Mouse (Mus musculus) left cerebral cortex, adult 2 months (tissue): ENCODE measurements at regions not wholly inside any gene's neighbourhood (a gene's known extent, or its start where the extent isn't known, plus 50 kb on each side); places are given as distances from the start of the nearest gene placed in this dataset.

Experiments
- DNase-seq, 2 experiments: peaks; one replicate each; pipeline ENCODE4 v3.0.0; 2021 to 2022; ENCODE audit warnings: low spot score in 2 of 2, mixed read lengths in 1 of 2; ENCODE audit errors: extremely low spot score in 1 of 2
- H3K27ac ChIP-seq: fragments of 200-600 bp; 2 replicates; pipeline ENCODE4 v1.8.1; 2022
- H3K4me3 ChIP-seq: fragments of 200-600 bp; 2 replicates; pipeline ENCODE4 v1.8.1; 2022
- CTCF ChIP-seq: fragments of 200-600 bp; IDR thresholded peaks from 2 replicates; pipeline ENCODE4 v1.8.1; 2022; ENCODE audit warnings: antibody characterized with exemption, mild to moderate bottlenecking, moderate library complexity
- intact Hi-C: fragments of 180-260 bp; cut with DNase I; formaldehyde crosslinking; loops from one replicate; pipeline ENCODE4 v1.15.1; 2025

GRCm38 (mm10) chr10:12180965-12181364 lies 688.2 kb downstream of the Utrn start:
- Histone ChIP-seq H3K4me3 (no peak overlapping the region), H3K27ac (no peak overlapping the region)
- TF ChIP-seq CTCF = no peak
- DNase-seq = no peak
- intact Hi-C loops = no loop called here

DNA sequence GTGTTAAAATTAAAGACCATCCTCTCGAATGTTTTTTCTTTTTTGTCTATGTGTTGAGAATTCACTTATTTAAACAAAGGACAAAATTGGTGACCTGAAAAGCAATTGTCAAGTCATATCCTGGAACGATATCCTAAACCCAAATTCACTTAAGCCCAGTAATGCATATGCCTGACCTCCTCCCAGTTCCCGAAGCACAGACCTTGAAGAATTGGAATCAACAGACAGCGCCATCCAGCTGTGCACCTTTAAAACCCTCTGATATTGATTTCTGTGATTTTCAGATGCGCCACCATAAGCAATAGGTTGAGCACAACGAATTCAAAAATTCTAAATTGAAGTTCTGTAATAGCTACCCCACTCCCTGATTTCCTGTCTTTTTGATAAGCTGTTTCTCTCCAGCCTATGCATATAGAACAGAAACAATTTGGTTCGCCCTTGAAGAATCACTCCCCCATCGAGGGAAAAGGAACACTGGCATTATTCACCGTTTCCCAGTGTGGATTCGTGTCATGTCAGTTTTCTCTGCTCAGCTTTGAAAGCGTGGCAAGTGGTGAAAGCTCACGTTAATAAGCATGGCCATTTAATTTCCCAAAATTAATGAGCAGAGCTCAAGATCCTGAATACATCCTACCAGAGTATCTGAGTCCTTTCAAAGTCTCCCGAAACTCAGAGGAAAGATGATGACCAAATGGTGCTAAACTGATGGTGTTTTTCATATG lies 682.1 kb downstream of the Utrn start:
- H3K4me3 ChIP-seq = no peak overlapping the region
- DNase-seq = no peak
- no peak overlapping the region for H3K27ac ChIP-seq
- TF ChIP-seq CTCF = no peak
- intact Hi-C loops = no loop called here

- DNase-seq = no peak
- intact Hi-C loops = no loop called here
- no peak overlapping the region for H3K4me3 ChIP-seq
- no peak for TF ChIP-seq CTCF
- H3K27ac ChIP-seq = no peak overlapping the region
Observed at GRCm38 (mm10) chr10:12187669-12188342, 681.4 kb downstream of the Utrn start.

DNA sequence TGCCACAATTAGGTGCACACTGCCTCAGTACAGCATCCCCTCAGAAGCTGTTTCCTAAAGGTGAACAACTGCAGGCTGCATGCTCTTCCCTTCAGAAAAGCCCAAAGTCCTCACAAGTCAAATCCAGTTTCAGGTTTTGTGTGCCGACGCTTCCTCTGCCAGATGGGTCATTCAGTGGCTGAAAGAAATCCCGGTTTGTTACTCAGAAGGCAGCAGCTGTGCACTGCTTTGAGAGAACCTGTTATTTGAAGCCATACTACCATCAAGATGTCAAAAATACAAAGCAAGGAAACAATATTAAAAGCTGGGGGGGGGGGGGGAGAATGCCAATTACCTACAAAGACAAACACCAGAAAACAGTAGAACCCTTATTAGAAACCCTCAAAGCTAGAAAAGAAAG lies 678.7 kb downstream of the Utrn start:
- DNase-seq = no peak
- no peak for TF ChIP-seq CTCF
- Histone ChIP-seq H3K27ac (no peak overlapping the region), H3K4me3 (no peak overlapping the region)
- intact Hi-C loops = no loop called here

DNA sequence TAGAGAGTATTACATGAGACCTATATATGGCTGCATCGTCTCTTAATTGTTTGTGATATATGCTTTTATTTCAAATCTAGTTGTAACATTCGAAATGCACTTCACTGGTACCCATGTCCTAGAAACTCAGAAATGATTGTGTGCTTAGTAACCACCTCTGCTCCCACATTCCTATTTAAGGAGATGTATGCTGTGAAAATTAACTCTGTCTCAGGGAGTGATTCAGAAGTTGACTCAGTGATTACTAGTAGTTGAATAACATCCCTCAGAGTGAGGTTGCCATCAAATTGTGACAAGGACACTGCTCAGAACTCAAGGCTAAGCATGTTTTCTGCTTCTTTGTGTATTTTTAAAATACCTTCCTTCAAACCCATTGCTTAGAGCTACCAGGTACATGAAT lies 661.9 kb downstream of the Utrn start:
- intact Hi-C loops = loop anchor here (5.0 kb wide), 2 partner anchors 190 to 755 kb away; no protein-coding TSS in a partner anchor
- no peak for TF ChIP-seq CTCF
- Histone ChIP-seq H3K27ac (no peak overlapping the region), H3K4me3 (no peak overlapping the region)
- DNase-seq = no peak

- no peak for DNase-seq
- H3K4me3 ChIP-seq = no peak overlapping the region
- H3K27ac ChIP-seq = no peak overlapping the region
- TF ChIP-seq CTCF = no peak
- intact Hi-C loops = no loop called here
Observed at GRCm38 (mm10) chr10:12210181-12210580, 659.0 kb downstream of the Utrn start.

DNA sequence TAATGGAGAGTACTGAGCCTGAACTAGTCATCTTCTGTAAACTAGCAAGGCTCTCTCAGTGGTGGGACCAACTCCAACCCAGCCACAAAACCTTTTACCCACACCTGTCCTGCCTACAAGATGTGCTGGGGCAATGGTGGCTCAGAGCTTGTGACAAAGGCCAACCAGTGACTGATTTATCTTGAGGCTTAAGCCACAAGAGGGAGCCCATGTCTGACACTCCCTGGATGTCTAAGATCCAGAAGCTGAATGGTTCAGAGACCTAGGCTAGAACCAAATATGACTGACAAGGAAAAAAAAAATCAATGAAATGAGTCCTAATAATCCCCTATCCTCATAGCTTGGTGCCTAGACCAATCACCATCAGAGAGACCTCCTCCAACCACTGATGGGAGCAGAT lies 650.3 kb downstream of the Utrn start:
- Histone ChIP-seq H3K27ac (no peak overlapping the region), H3K4me3 (no peak overlapping the region)
- peak; percentile 42 for TF ChIP-seq CTCF
- DNase-seq = no peak
- intact Hi-C loops = loop anchor here (1.0 kb wide), 1 partner anchor 393 kb away; no protein-coding TSS in a partner anchor

- DNase-seq = no peak
- TF ChIP-seq CTCF = no peak
- H3K27ac ChIP-seq = no peak overlapping the region
- intact Hi-C loops = no loop called here
- no peak overlapping the region for H3K4me3 ChIP-seq
Observed at GRCm38 (mm10) chr10:12234141-12234540, 635.0 kb downstream of the Utrn start.

GRCm38 (mm10) chr10:12248853-12249252 lies 620.3 kb downstream of the Utrn start:
- no peak for TF ChIP-seq CTCF
- intact Hi-C loops = no loop called here
- peak in 1 of 2 experiments; percentile 15 for DNase-seq

DNA sequence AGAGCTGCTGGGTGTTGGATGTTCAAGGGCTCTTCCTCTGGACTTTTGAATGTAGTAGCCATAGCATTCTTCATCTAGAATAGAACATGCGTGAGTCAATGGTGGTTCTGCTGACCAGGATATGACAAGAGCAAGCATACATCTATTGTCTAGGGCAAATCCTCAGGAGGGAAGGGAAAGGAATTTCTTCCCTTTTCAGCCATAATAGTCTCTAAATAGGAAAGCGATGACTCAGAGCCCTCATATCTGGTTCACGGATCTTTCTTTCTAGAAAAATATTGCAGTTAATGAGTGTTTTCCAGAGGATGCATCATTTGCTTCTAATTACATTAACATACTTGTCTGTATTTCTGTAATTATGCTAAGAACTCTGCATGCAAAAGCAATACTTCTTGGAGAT lies 615.9 kb downstream of the Utrn start:
- intact Hi-C loops = no loop called here
- TF ChIP-seq CTCF = no peak
- DNase-seq = no peak
- no peak overlapping the region for H3K4me3 ChIP-seq
- no peak overlapping the region for H3K27ac ChIP-seq

More at GRCm38 (mm10) chr10:12248853-12249252, 620.3 kb downstream of the Utrn start:
- Histone ChIP-seq H3K27ac (no peak overlapping the region), H3K4me3 (no peak overlapping the region)

DNA sequence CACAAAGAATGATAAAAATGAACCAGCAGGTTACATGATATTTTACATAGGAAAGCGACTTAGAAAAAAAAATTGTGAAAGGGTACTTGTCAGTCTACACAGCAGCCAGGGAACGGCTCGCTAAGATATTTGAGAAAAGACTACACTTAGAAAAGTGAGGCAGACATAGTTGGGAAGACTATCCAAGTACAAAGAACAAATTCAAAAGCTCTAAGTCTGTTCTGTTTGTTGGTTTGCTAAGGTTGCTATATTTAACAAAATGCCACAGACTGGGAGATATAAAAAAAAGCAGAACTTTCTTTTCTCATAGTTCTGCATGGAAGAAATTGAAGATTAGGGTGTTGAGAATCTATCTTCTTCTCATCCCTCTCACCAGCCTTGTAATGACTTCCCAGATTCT lies 583.5 kb downstream of the Utrn start:
- intact Hi-C loops = no loop called here
- no peak overlapping the region for H3K27ac ChIP-seq
- TF ChIP-seq CTCF = no peak
- DNase-seq = no peak
- H3K4me3 ChIP-seq = no peak overlapping the region

DNA sequence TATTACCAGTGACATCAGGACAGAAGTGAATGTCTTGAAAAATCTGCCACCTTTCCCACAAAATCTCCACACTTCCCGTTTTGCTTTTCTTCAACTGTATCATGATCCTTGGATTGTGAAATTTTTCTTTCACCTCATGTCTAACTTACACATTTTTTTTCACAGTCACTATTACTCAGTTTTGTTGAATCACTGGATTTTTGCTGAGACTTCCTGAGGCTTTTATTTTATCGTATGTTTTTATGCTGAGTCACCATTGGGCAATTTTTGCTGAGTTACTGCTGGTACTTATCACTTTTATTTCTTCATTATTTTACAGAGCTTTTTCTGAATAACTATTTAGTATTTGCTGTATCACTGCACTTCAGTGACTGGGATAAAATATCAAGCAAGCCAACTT lies 570.3 kb downstream of the Utrn start:
- DNase-seq = no peak
- H3K4me3 ChIP-seq = no peak overlapping the region
- no peak overlapping the region for H3K27ac ChIP-seq
- intact Hi-C loops = no loop called here
- no peak for TF ChIP-seq CTCF
